Mouse (Mus musculus) right cerebral cortex, postnatal 10 days (tissue): ENCODE results near the gene Krtap4-6.
"Not testable (repeated sequence)": the region's sequence is repeated elsewhere in the genome, so short reads cannot be mapped to it uniquely, and the experiment has no call there.

Experiments used
- DNase-seq, 2 experiments: peaks; one replicate each; pipeline ENCODE4 v3.0.0; 2021; ENCODE audit warnings: low spot score in 2 of 2

Krtap4-6 gene

GRCm38 (mm10) chr11:99665860-99666259, at the start of gene Krtap4-6:
Gene Krtap4-6, minus strand, starts transcription at chr11:99665960.
- no peak for DNase-seq

- no peak for DNase-seq
Measured at GRCm38 (mm10) chr11:99690463-99690862, 24.7 kb upstream of the Krtap4-6 start, which contains the start of gene Gm14190. Gene Gm14190, minus strand, starts transcription at chr11:99690740.

- DNase-seq, result not testable (repeated sequence)
Measured at GRCm38 (mm10) chr11:99685235-99685634, 19.5 kb upstream of the Krtap4-6 start.

- no peak for DNase-seq
Measured at GRCm38 (mm10) chr11:99683481-99683880, 17.7 kb upstream of the Krtap4-6 start.

- no peak for DNase-seq
Measured at GRCm38 (mm10) chr11:99662802-99663201, 3.0 kb downstream of the Krtap4-6 start.

- no peak for DNase-seq
Measured at GRCm38 (mm10) chr11:99659256-99659655, 6.5 kb downstream of the Krtap4-6 start.

GRCm38 (mm10) chr11:99658467-99659010, 7.2 kb downstream of the Krtap4-6 start, which contains the start of gene Gm11563:
Gene Gm11563, minus strand, starts transcription at chr11:99658960.
- DNase-seq, result not testable (repeated sequence)

- no peak for DNase-seq
Measured at GRCm38 (mm10) chr11:99657051-99657450, 8.7 kb downstream of the Krtap4-6 start.

- DNase-seq, result no peak
Measured at GRCm38 (mm10) chr11:99650136-99650535, 15.6 kb downstream of the Krtap4-6 start, which contains the start of gene Gm11555. Gene Gm11555, minus strand, starts transcription at chr11:99650236.

GRCm38 (mm10) chr11:99646444-99646843, 19.3 kb downstream of the Krtap4-6 start:
- DNase-seq, result peak; percentile 37 to 39

GRCm38 (mm10) chr11:99644351-99644750, 21.4 kb downstream of the Krtap4-6 start:
- DNase-seq, result no peak

GRCm38 (mm10) chr11:99643635-99644139, 22.1 kb downstream of the Krtap4-6 start, which contains the start of gene Krtap4-7:
Gene Krtap4-7, minus strand, starts transcription at chr11:99644089.
- DNase-seq, result not testable (repeated sequence)

- DNase-seq, result no peak
Measured at GRCm38 (mm10) chr11:99640926-99641325, 24.8 kb downstream of the Krtap4-6 start.

GRCm38 (mm10) chr11:99637086-99637485, 28.7 kb downstream of the Krtap4-6 start:
- peak in 1 of 2 experiments; percentile 51 for DNase-seq

- DNase-seq, result no peak
Measured at GRCm38 (mm10) chr11:99634653-99635134, 31.1 kb downstream of the Krtap4-6 start, which contains the start of gene Krtap4-2. Gene Krtap4-2, minus strand, starts transcription at chr11:99635084.

- DNase-seq, result peak in 1 of 2 experiments; percentile 36
Measured at GRCm38 (mm10) chr11:99633293-99633692, 32.5 kb downstream of the Krtap4-6 start.

GRCm38 (mm10) chr11:99630890-99631289, 34.9 kb downstream of the Krtap4-6 start:
- no peak for DNase-seq

GRCm38 (mm10) chr11:99628138-99628537, 37.6 kb downstream of the Krtap4-6 start, which contains the start of gene Krtap4-1:
Gene Krtap4-1, minus strand, starts transcription at chr11:99628238.
- no peak for DNase-seq

- no peak for DNase-seq
Measured at GRCm38 (mm10) chr11:99620335-99620734, 45.4 kb downstream of the Krtap4-6 start, which contains the start of gene Gm11562. Gene Gm11562, minus strand, starts transcription at chr11:99620435.
